Mouse (Mus musculus) thymus, adult 2 months (tissue): Measurements from ENCODE around the gene Rbl2. TPM values are rescaled to one million over a fixed set of nuclear protein-coding genes. Genes with fewer than 3 reads are reported as not detected.

Source experiments
- DNase-seq: peaks from one replicate; pipeline ENCODE4 v3.0.0; 2021
- H3K27ac ChIP-seq: fragments of 200-500 bp; 2 replicates; pipeline ENCODE4 v1.5.1; 2012; ENCODE audit warnings: low read length, control low read depth; ENCODE audit not compliant: control insufficient read depth, insufficient read depth
- H3K27me3 ChIP-seq: fragments of 200-500 bp; 2 replicates; pipeline ENCODE4 v1.6.1; 2012; ENCODE audit warnings: mild to moderate bottlenecking, low read length, moderate library complexity, mixed read lengths; ENCODE audit not compliant: control insufficient read depth, insufficient read depth
- H3K36me3 ChIP-seq: fragments of 200-500 bp; 2 replicates; pipeline ENCODE4 v1.6.1; 2012; ENCODE audit warnings: mild to moderate bottlenecking, low read length, moderate library complexity; ENCODE audit not compliant: control insufficient read depth, insufficient read depth
- H3K4me1 ChIP-seq: fragments of 200-500 bp; replicated peaks from 2 replicates; pipeline ENCODE4 v1.6.1; 2012; ENCODE audit warnings: low read length; ENCODE audit not compliant: control insufficient read depth, insufficient read depth
- H3K4me3 ChIP-seq: fragments of 200-500 bp; 2 replicates; pipeline ENCODE4 v1.5.1; 2012; ENCODE audit warnings: mild to moderate bottlenecking, low read length, control low read depth, moderate library complexity; ENCODE audit not compliant: control insufficient read depth, insufficient read depth
- CTCF ChIP-seq: fragments of 200-500 bp; IDR thresholded peaks from 2 replicates; pipeline ENCODE4 v1.5.1; 2012; ENCODE audit warnings: mild to moderate bottlenecking, control low read depth, low read length, moderate library complexity, borderline replicate concordance; ENCODE audit not compliant: control insufficient read depth, poor library complexity, insufficient read depth; ENCODE audit errors: extremely low read depth
- POLR2A ChIP-seq: fragments of 200-500 bp; IDR thresholded peaks from 2 replicates; pipeline ENCODE4 v1.6.1; 2012; ENCODE audit warnings: mild to moderate bottlenecking, low read length, control low read depth, moderate library complexity; ENCODE audit not compliant: control insufficient read depth, poor library complexity, insufficient read depth; ENCODE audit errors: extremely low read depth
- WGBS: fragments of 180-500 bp; shearing (Covaris S2); methylation state at CpG from one replicate; pipeline ENCODE4 v1.1.7; 2018; 5-methylcytosine and 5-hydroxymethylcytosine counted together
- polyA plus RNA-seq: library from polyadenylated mRNA; depleted of rRNA; stranded (reverse); fragments of >200 nt; gene quantifications from 2 replicates; pipeline ENCODE4 v1.2.3, GENCODE M21; 2012

Rbl2 gene
- polyA plus RNA-seq, 1 experiment: 51.6 TPM

GRCm38 (mm10) chr8:91070275-91070859, 510 bp downstream of the Rbl2 start:
- peak; percentile 58; the same call in 1 of the 2 replicates for TF ChIP-seq POLR2A
- no peak for TF ChIP-seq CTCF
- under 1% methylated on average over 34 of the region's 34 CpGs for WGBS
- peak overlapping the region; percentile 89 for H3K27ac ChIP-seq
- DNase-seq: peak; percentile 80
- peak overlapping the region; percentile 93 for H3K4me3 ChIP-seq
- H3K27me3 ChIP-seq: no peaks in the 10 kb centered on the region
- H3K4me1 ChIP-seq: peaks cover 17% of the 10 kb centered on the region
- H3K36me3 ChIP-seq: peaks cover 1% of the 10 kb centered on the region; the same call in 1 of the 2 replicates

- no peak overlapping the region for H3K4me3 ChIP-seq
- peak; percentile 46 for DNase-seq
- WGBS: 35% methylated on average over 12 of the region's 12 CpGs
- peaks cover 24% of the 10 kb centered on the region for H3K36me3 ChIP-seq
- peaks cover 25% of the 10 kb centered on the region for H3K4me1 ChIP-seq
- H3K27ac ChIP-seq: peak overlapping the region; percentile 93
- TF ChIP-seq POLR2A (no peak), CTCF (no peak)
- no peaks in the 10 kb centered on the region for H3K27me3 ChIP-seq
These were observed 7.4 kb downstream of the Rbl2 start for GRCm38 (mm10) chr8:91077077-91077867.

- peaks cover 34% of the 10 kb centered on the region for H3K36me3 ChIP-seq
- 96% methylated on average over 2 of the region's 2 CpGs for WGBS
- peak; percentile 40 for DNase-seq
- TF ChIP-seq CTCF: no peak
- no peak for TF ChIP-seq POLR2A
- H3K27me3 ChIP-seq: no peaks in the 10 kb centered on the region
- no peak overlapping the region for H3K27ac ChIP-seq
- H3K4me1 ChIP-seq: peaks cover 20% of the 10 kb centered on the region
- H3K4me3 ChIP-seq: no peak overlapping the region
These were observed 9.8 kb downstream of the Rbl2 start for GRCm38 (mm10) chr8:91079678-91080077.

GRCm38 (mm10) chr8:91081911-91082310, 12.1 kb downstream of the Rbl2 start:
- H3K27me3 ChIP-seq: no peaks in the 10 kb centered on the region
- H3K4me3 ChIP-seq: no peak overlapping the region
- TF ChIP-seq CTCF: no peak
- TF ChIP-seq POLR2A: no peak
- peaks cover 50% of the 10 kb centered on the region for H3K36me3 ChIP-seq
- H3K4me1 ChIP-seq: peaks cover 17% of the 10 kb centered on the region
- H3K27ac ChIP-seq: no peak overlapping the region
- 21% methylated on average over 7 of the region's 7 CpGs for WGBS
- DNase-seq: no peak

GRCm38 (mm10) chr8:91082428-91082827, 12.6 kb downstream of the Rbl2 start:
- H3K4me1 ChIP-seq: peaks cover 14% of the 10 kb centered on the region
- no peak overlapping the region for H3K4me3 ChIP-seq

GRCm38 (mm10) chr8:91088452-91088851, 18.6 kb downstream of the Rbl2 start:
- no peak for DNase-seq
- WGBS: 97% methylated on average over 7 of the region's 7 CpGs
- H3K27me3 ChIP-seq: no peaks in the 10 kb centered on the region
- TF ChIP-seq CTCF: no peak
- no peak for TF ChIP-seq POLR2A
- no peaks in the 10 kb centered on the region for H3K4me1 ChIP-seq
- H3K27ac ChIP-seq: no peak overlapping the region
- no peak overlapping the region for H3K4me3 ChIP-seq
- H3K36me3 ChIP-seq: peaks cover 84% of the 10 kb centered on the region

More at GRCm38 (mm10) chr8:91082428-91082827, 12.6 kb downstream of the Rbl2 start:
- H3K27ac ChIP-seq: no peak overlapping the region
- H3K36me3 ChIP-seq: peaks cover 54% of the 10 kb centered on the region
- TF ChIP-seq POLR2A (no peak), CTCF (no peak)
- H3K27me3 ChIP-seq: no peaks in the 10 kb centered on the region
- 45% methylated on average over 12 of the region's 12 CpGs for WGBS
- DNase-seq: no peak
